Mouse (Mus musculus) intestine, embryonic 14.5 days (tissue): ENCODE measurements around the gene Fxyd5. TPM values are rescaled to one million over a fixed set of nuclear protein-coding genes. Genes with fewer than 3 reads are reported as not detected.

Experiments
- ATAC-seq: fragments of 200-750 bp; cut with Nextera tagmentation; replicated peaks from 2 replicates; pipeline ENCODE4 v1.8.0; 2017; ENCODE audit warnings: low read depth, moderate number of reproducible peaks, moderate TSS enrichment, moderate library complexity; ENCODE audit not compliant: low FRiP score, low TSS enrichment
- DNase-seq: peaks from one replicate; pipeline ENCODE4 v3.0.0-alpha.2; 2018; ENCODE audit warnings: low spot score
- H3K27ac ChIP-seq: fragments of 300-500 bp; sonication (generic); 2 replicates; pipeline ENCODE4 v1.5.1; 2014; ENCODE audit warnings: low read depth, mild to moderate bottlenecking, control low read depth
- H3K27me3 ChIP-seq: fragments of 300-500 bp; sonication (generic); replicated peaks from 2 replicates; pipeline ENCODE4 v1.6.1; 2014; ENCODE audit warnings: low read length, control low read depth; ENCODE audit not compliant: control insufficient read depth, insufficient read depth
- H3K36me3 ChIP-seq: fragments of 300-500 bp; sonication (generic); 2 replicates; pipeline ENCODE4 v1.6.1; 2014; ENCODE audit warnings: low read length, control low read depth; ENCODE audit not compliant: control insufficient read depth, insufficient read depth
- H3K4me1 ChIP-seq: fragments of 300-500 bp; sonication (generic); replicated peaks from 2 replicates; pipeline ENCODE4 v1.6.1; 2014; ENCODE audit warnings: low read length, control low read depth, mixed read lengths; ENCODE audit not compliant: control insufficient read depth, insufficient read depth
- H3K4me2 ChIP-seq: fragments of 300-500 bp; sonication (generic); 2 replicates; pipeline ENCODE4 v1.6.1; 2014; ENCODE audit warnings: low read length
- H3K4me3 ChIP-seq: fragments of 300-500 bp; sonication (generic); 2 replicates; pipeline ENCODE4 v1.5.1; 2014; ENCODE audit warnings: low read depth, low read length, control low read depth, mixed read lengths
- H3K9ac ChIP-seq: fragments of 300-500 bp; sonication (generic); 2 replicates; pipeline ENCODE4 v1.6.1; 2014; ENCODE audit warnings: mild to moderate bottlenecking, low read length
- H3K9me3 ChIP-seq: fragments of 300-500 bp; sonication (generic); 2 replicates; pipeline ENCODE4 v1.6.1; 2016; ENCODE audit warnings: low read length, control low read depth; ENCODE audit not compliant: control insufficient read depth
- WGBS: fragments of 180-500 bp; shearing (Covaris S2); extraction: QIAGEN DNeasy Blood & Tissue Kit; methylation state at CpG from one replicate; pipeline ENCODE4 v1.1.7; 2014; 5-methylcytosine and 5-hydroxymethylcytosine counted together
- polyA plus RNA-seq: library from polyadenylated mRNA; unstranded; fragments of >200 nt; fragmentation: Nextera tagmentation; extraction: Ambion mirVana; gene quantifications from 2 replicates; pipeline ENCODE4 v1.2.1, GENCODE M21; 2014

Fxyd5 gene
- 18.1 and 22.8 TPM in 2 replicates for polyA plus RNA-seq

GRCm38 (mm10) chr7:31042431-31042910 is at the start of gene Fxyd5:
Gene Fxyd5, minus strand, starts transcription at chr7:31042481.
- H3K27ac ChIP-seq, result no peak within 1 kb of the TSS
- no peak for DNase-seq
- H3K9me3 ChIP-seq, result no peaks in the 10 kb centered on the region
- peaks cover 25% of the 10 kb centered on the region for H3K27me3 ChIP-seq
- ATAC-seq, result no peak
- H3K4me2 ChIP-seq, result peak within 1 kb of the TSS; percentile 47
- H3K4me1 ChIP-seq, result 0 out of 2 replicates have a peak, but pooled peaks cover 7% of the 10 kb centered on the region
- 31% methylated on average over 10 of the region's 10 CpGs for WGBS
- 0 out of 2 replicates have a peak within 1 kb of the TSS, but pooled peaks have one; percentile 14 for H3K9ac ChIP-seq
- H3K36me3 ChIP-seq, result no peaks in the 10 kb centered on the region
- peak within 1 kb of the TSS; percentile 30 for H3K4me3 ChIP-seq

- ATAC-seq (no peak), DNase-seq (no peak)
- Histone ChIP-seq H3K9me3 (no peaks in the 10 kb centered on the region), H3K27ac (no peak overlapping the region), H3K4me3 (no peak overlapping the region), H3K27me3 (no peaks in the 10 kb centered on the region), H3K36me3 (no peaks in the 10 kb centered on the region), H3K4me2 (no peak overlapping the region), H3K4me1 (0 out of 2 replicates have a peak, but pooled peaks cover 4% of the 10 kb centered on the region), H3K9ac (no peak overlapping the region)
- 75% methylated on average over 2 of the region's 2 CpGs for WGBS
Observed at GRCm38 (mm10) chr7:31089721-31090120, 47.4 kb upstream of the Fxyd5 start.

GRCm38 (mm10) chr7:31088206-31088605 is 45.9 kb upstream of the Fxyd5 start:
- H3K4me2 ChIP-seq, result no peak overlapping the region
- H3K4me3 ChIP-seq, result no peak overlapping the region
- H3K9ac ChIP-seq, result no peak overlapping the region
- H3K27ac ChIP-seq, result no peak overlapping the region
- H3K9me3 ChIP-seq, result no peaks in the 10 kb centered on the region
- no peaks in the 10 kb centered on the region for H3K36me3 ChIP-seq
- WGBS, result 78% methylated on average over 3 of the region's 3 CpGs
- peaks cover 10% of the 10 kb centered on the region; the same call in 1 of the 2 replicates for H3K4me1 ChIP-seq
- ATAC-seq (no peak), DNase-seq (no peak)
- no peaks in the 10 kb centered on the region for H3K27me3 ChIP-seq

- Histone ChIP-seq H3K9ac (no peak overlapping the region), H3K27me3 (no peaks in the 10 kb centered on the region), H3K4me3 (no peak overlapping the region), H3K4me1 (peaks cover 10% of the 10 kb centered on the region; the same call in 1 of the 2 replicates), H3K36me3 (no peaks in the 10 kb centered on the region), H3K9me3 (no peaks in the 10 kb centered on the region), H3K4me2 (no peak overlapping the region), H3K27ac (no peak overlapping the region)
- ATAC-seq (no peak), DNase-seq (no peak)
- 53% methylated on average over 2 of the region's 2 CpGs for WGBS
Observed at GRCm38 (mm10) chr7:31087262-31087661, 45.0 kb upstream of the Fxyd5 start.

- Histone ChIP-seq H3K9me3 (no peaks in the 10 kb centered on the region), H3K36me3 (no peaks in the 10 kb centered on the region), H3K4me1 (peaks cover 10% of the 10 kb centered on the region; the same call in 1 of the 2 replicates), H3K27ac (no peak overlapping the region), H3K4me2 (no peak overlapping the region), H3K9ac (no peak overlapping the region), H3K27me3 (no peaks in the 10 kb centered on the region), H3K4me3 (no peak overlapping the region)
- 89% methylated on average over 9 of the region's 9 CpGs for WGBS
- DNase-seq (no peak), ATAC-seq (no peak)
Observed at GRCm38 (mm10) chr7:31086175-31086755, 44.0 kb upstream of the Fxyd5 start.

- no peaks in the 10 kb centered on the region for H3K27me3 ChIP-seq
- ATAC-seq (peak; percentile 37; the same call in 1 of the 2 replicates), DNase-seq (no peak)
Observed at GRCm38 (mm10) chr7:31085171-31085570, 42.9 kb upstream of the Fxyd5 start.

GRCm38 (mm10) chr7:31084140-31084539 is 41.9 kb upstream of the Fxyd5 start:
- Histone ChIP-seq H3K9me3 (no peaks in the 10 kb centered on the region), H3K27me3 (no peaks in the 10 kb centered on the region), H3K27ac (peak overlapping the region; percentile 69), H3K4me2 (no peak overlapping the region), H3K9ac (no peak overlapping the region), H3K4me3 (no peak overlapping the region), H3K4me1 (peaks cover 10% of the 10 kb centered on the region; the same call in 1 of the 2 replicates), H3K36me3 (no peaks in the 10 kb centered on the region)
- 38% methylated on average over 9 of the region's 9 CpGs for WGBS
- DNase-seq (no peak), ATAC-seq (no peak)

More at GRCm38 (mm10) chr7:31085171-31085570, 42.9 kb upstream of the Fxyd5 start:
- Histone ChIP-seq H3K4me3 (no peak overlapping the region), H3K4me2 (no peak overlapping the region), H3K9ac (no peak overlapping the region), H3K9me3 (no peaks in the 10 kb centered on the region), H3K36me3 (no peaks in the 10 kb centered on the region), H3K4me1 (peaks cover 10% of the 10 kb centered on the region; the same call in 1 of the 2 replicates), H3K27ac (peak overlapping the region; percentile 29; the same call in 1 of the 2 replicates)
- 50% methylated on average over 3 of the region's 3 CpGs for WGBS

- ATAC-seq (no peak), DNase-seq (no peak)
- Histone ChIP-seq H3K4me3 (no peak overlapping the region), H3K36me3 (no peaks in the 10 kb centered on the region), H3K4me2 (no peak overlapping the region), H3K27ac (no peak overlapping the region), H3K9me3 (no peaks in the 10 kb centered on the region), H3K27me3 (no peaks in the 10 kb centered on the region), H3K4me1 (peaks cover 10% of the 10 kb centered on the region; the same call in 1 of the 2 replicates), H3K9ac (no peak overlapping the region)
- 63% methylated on average over 14 of the region's 14 CpGs for WGBS
Observed at GRCm38 (mm10) chr7:31082831-31083588, 40.7 kb upstream of the Fxyd5 start.
